Mouse (Mus musculus) urinary bladder, postnatal 14 days (tissue): Measurements from ENCODE around the gene Mmp10.

Experiments used
- DNase-seq: peaks from one replicate; pipeline ENCODE4 v3.0.0; 2021; ENCODE audit warnings: low spot score

Gene Mmp10

GRCm38 (mm10) chr9:7502051-7502450 lies at the start of gene Mmp10:
Gene Mmp10 (plus strand): TSS chr9:7502352.
- DNase-seq, result no peak

- peak; percentile 3 for DNase-seq
Measured at GRCm38 (mm10) chr9:7453302-7453701, 48.9 kb upstream of the Mmp10 start.

- DNase-seq, result no peak
Measured at GRCm38 (mm10) chr9:7470262-7470661, 31.9 kb upstream of the Mmp10 start.

GRCm38 (mm10) chr9:7483684-7484394 lies 18.3 kb upstream of the Mmp10 start:
- DNase-seq, result no peak

- DNase-seq, result no peak
Measured at GRCm38 (mm10) chr9:7501138-7501537, 1.0 kb upstream of the Mmp10 start.

- no peak for DNase-seq
Measured at GRCm38 (mm10) chr9:7507321-7507876, 5.2 kb downstream of the Mmp10 start.

- no peak for DNase-seq
Measured at GRCm38 (mm10) chr9:7509619-7510233, 7.6 kb downstream of the Mmp10 start.

GRCm38 (mm10) chr9:7517944-7518571 lies 15.9 kb downstream of the Mmp10 start:
- DNase-seq, result no peak

- no peak for DNase-seq
Measured at GRCm38 (mm10) chr9:7526255-7526940, 24.2 kb downstream of the Mmp10 start.

- DNase-seq, result no peak
Measured at GRCm38 (mm10) chr9:7542763-7543162, 40.6 kb downstream of the Mmp10 start.

- DNase-seq, result no peak
Measured at GRCm38 (mm10) chr9:7544923-7545457, 42.8 kb downstream of the Mmp10 start.

GRCm38 (mm10) chr9:7545471-7545870 lies 43.3 kb downstream of the Mmp10 start:
- peak; percentile 36 for DNase-seq

- no peak for DNase-seq
Measured at GRCm38 (mm10) chr9:7545920-7546319, 43.8 kb downstream of the Mmp10 start.

- no peak for DNase-seq
Measured at GRCm38 (mm10) chr9:7551943-7552342, 49.8 kb downstream of the Mmp10 start.

GRCm38 (mm10) chr9:7553536-7553935 lies 51.4 kb downstream of the Mmp10 start:
- no peak for DNase-seq

GRCm38 (mm10) chr9:7554382-7554781 lies 52.2 kb downstream of the Mmp10 start:
- peak; percentile 36 for DNase-seq

GRCm38 (mm10) chr9:7558221-7559017 lies 56.3 kb downstream of the Mmp10 start, which contains the start of gene Mmp8:
Gene Mmp8 (plus strand): TSS chr9:7558456.
- DNase-seq, result no peak
